Mouse (Mus musculus): Measurements from ENCODE around the gene Hexb. TPM values are rescaled to one million over a fixed set of nuclear protein-coding genes. Genes with fewer than 3 reads are reported as not detected.

Gene Hexb
- 1 to 10 TPM; 8.6 to 9.5 TPM for total RNA-seq (2021)
- long read RNA-seq, experiment 1, transcript Hexb-201 (14 exons, 1,905 nt): major isoform, 8 of 8 reads
- long read RNA-seq, experiment 1, partial matches to known transcripts: 0 of 8 reads
- long read RNA-seq, experiment 1, other reads (novel, unspliced or antisense): 0 of 8 reads
- long read RNA-seq, experiment 2, transcript Hexb-201 (14 exons, 1,905 nt): major isoform, 10 of 11 reads
- long read RNA-seq, experiment 2, partial matches to known transcripts: 1 of 11 reads
- long read RNA-seq, experiment 2, other reads (novel, unspliced or antisense): 0 of 11 reads

DNA sequence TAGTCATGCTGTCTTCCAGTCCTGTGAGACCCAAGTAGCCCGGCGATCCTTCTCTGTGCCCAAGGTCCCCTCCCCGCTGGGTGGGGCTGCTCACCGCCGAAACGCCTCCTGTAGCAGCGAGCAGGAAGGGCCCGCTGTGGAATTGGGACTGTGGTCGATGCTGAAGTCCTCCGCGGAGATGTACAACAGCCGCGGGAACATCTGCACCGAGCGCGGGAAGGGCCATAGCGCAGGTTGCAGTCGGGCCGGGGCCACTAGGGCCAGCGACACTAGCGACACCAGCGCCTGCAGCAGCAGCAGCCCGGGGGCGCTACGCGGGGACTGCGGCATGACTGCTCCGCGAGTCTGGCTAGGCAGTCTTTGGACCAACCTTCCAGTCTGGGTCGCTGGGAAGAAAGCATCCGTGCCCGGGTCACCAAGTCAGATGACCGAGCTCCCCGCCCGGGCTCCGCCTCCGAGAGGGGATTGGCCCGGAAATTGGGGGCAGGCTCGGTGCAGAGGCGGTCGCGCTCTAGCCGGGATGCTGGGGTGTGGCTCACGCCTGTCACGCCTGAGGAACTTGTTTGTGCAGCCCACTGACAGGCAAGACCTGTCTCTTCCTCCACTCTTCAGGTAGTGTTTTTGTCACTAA, at the start of gene Hexb:
TSS of gene Hexb (minus strand) at position 426 of the 631 bp plus-strand sequence.
- DNase-seq (ENCODE audit: low spot score): peak; percentile 93

DNA sequence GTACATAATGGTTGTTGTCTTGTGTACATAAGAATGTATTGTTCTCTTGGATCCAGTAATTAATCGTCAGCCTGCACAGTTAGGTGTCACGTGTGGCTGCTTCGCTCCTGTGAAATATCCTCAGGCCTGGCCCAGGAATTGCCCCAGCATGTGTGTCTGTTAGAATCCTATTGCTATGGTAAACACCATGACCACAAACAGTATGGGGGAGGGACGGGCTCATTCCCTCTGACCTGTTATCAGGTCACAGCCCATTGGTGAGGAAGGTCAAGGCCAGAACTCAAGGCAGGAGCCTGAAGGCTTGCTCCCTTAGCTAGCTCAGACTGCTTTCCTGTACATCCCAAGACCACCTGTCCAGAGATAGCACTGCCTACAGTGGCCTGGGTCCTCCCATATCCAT, 49.6 kb upstream of the Hexb start:
- no peak for DNase-seq (ENCODE audit: low spot score)

DNA sequence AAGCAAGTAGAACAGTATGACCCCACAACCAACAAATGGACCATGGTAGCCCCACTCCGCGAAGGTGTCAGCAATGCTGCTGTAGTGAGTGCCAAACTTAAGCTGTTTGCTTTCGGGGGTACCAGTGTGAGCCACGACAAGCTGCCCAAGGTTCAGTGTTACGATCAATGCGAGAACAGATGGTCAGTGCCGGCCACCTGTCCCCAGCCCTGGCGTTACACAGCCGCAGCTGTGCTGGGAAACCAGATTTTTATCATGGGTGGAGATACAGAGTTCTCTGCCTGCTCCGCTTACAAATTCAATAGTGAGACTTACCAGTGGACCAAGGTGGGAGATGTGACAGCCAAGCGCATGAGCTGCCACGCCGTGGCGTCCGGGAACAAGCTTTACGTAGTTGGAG, 48.1 kb upstream of the Hexb start:
- no peak for DNase-seq (ENCODE audit: low spot score)

DNA sequence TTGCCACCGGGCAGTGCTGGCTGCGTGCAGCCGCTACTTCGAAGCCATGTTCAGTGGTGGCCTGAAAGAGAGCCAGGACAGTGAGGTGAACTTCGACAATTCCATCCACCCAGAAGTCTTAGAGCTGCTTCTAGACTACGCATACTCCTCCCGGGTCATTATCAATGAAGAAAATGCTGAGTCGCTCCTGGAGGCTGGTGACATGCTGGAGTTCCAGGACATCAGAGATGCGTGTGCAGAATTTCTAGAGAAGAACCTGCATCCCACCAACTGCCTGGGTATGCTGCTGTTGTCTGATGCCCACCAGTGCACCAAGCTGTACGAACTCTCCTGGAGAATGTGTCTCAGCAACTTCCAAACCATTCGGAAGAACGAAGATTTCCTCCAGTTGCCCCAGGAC, 47.0 kb upstream of the Hexb start:
- no peak for DNase-seq (ENCODE audit: low spot score)

DNA sequence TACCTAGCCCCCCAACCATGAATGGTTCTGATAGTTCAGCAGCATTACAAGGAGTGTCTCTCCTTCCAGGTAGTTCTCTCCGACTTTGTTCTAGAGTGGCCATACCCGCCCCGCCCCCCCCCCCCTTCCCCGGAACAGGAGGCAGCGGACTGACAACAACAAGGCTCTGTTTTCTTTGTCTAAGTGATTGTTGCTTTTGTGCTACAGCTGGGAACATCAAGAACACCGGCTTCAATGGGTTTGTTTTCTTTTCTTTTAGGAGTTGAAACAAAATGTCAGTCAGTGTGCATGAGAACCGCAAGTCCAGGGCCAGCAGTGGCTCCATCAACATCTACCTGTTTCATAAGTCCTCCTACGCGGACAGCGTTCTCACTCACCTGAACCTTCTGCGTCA, 46.6 kb upstream of the Hexb start:
- no peak for DNase-seq (ENCODE audit: low spot score)

DNA sequence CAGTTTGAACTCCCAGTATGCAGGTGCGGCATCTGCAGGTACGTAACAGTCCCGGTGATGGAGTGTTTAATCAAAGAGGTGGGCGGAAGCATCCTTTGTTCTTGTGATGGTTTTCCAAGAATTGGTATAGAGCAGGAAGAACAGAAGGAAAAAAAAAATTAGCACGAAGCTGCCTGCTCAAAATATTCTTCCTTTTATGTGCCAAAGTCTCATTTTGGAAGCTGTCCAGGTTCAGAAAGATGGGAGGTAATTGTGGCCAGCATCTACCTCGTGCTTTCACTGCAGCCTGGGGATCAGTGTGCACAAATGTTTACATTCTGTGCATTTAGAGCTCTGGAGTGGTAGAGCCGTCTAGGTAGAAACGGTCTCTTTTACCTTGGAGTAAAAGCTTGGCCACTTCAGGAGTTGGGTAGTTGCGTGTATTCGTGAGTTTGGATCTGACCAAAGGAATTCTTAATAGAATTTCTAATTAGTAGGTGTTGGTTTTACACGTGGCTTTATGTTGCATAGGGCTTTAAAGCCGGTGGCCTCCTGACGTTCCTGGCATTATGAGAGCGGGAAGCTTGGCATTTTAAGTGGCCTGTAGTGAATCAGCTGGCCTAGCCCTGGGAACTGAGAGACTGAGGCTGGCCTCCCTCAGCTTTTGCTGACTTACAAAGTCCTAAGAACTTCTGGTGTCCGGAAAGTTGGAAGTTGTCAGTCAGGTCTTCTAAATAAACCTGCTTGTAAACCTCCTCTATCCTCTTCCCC, 46.0 kb upstream of the Hexb start:
- no peak for DNase-seq (ENCODE audit: low spot score)

GRCm38 (mm10) chr13:97242716-97243115, 44.6 kb upstream of the Hexb start:
- DNase-seq (ENCODE audit: low spot score): no peak

DNA sequence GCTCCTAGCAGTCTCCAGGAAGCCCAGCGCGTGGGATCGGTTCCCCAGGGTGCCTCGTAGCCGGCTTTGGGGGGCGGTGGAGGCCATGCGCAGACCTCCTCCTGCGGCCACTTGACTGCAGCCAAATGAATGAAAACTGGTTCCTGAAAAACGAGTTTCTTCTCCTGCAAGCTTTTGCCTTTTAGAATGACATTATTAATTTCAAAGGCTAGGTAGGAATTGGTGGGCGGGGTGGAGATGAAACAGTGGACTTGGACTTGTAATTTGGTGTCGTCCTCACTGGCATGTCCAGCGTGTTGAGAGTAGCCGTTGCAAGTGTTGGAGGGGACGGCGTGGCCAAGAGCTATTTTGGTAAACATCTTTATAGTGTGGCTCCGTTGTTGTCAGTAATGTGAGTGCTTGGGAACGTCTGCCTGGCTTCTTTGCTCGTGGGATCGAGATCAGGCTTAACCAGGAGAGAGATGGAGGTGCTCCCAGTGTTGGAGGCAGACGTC, 43.7 kb upstream of the Hexb start:
- no peak for DNase-seq (ENCODE audit: low spot score)

- DNase-seq (ENCODE audit: low spot score): peak; percentile 87
These were observed 43.0 kb upstream of the Hexb start, which contains the start of gene Enc1 for GRCm38 (mm10) chr13:97240965-97241786. Gene Enc1 (plus strand): TSS chr13:97241105.

- DNase-seq (ENCODE audit: low spot score): peak; percentile 81
These were observed 42.3 kb upstream of the Hexb start for GRCm38 (mm10) chr13:97240279-97240964.

DNA sequence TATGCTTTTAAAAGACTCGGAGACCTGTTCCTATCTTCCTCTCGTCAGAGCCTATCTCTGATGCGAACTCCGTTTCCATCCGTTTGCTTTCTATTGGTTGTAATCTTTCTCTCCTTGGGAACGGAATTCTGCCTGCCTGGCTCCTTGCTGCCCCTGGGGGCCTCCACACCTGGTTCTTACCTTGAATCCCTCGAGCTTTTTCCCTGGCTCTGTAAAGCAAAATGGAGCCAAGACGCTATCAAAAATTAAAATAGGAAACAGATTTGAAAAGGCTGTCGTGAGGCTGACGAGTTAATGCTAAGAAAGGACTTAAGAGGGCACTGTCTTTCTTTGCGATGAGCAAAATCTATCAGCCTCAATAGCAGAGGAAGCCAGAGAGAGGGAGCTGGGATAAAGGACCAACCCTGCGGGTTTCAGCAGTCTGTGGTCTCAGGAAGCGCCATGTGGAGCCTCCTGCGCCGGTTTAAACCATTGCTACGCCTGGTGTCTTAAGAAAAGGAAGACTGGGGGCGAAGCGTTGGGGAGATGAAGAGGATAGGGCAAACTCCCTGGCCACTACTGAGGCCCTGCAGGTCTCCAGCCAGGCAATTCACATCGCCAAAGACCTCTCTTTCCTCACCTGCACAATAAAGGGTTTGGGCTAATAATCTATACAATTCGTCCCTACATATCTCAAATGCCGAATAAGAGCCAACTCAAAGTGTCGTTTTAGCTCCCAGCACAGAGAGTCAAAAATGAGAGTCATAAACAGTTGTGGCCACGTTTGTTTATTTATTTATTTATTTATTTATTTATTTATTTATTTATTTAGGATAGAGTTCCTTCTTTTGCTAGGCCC, 41.4 kb upstream of the Hexb start:
- DNase-seq (ENCODE audit: low spot score): peak; percentile 48

DNA sequence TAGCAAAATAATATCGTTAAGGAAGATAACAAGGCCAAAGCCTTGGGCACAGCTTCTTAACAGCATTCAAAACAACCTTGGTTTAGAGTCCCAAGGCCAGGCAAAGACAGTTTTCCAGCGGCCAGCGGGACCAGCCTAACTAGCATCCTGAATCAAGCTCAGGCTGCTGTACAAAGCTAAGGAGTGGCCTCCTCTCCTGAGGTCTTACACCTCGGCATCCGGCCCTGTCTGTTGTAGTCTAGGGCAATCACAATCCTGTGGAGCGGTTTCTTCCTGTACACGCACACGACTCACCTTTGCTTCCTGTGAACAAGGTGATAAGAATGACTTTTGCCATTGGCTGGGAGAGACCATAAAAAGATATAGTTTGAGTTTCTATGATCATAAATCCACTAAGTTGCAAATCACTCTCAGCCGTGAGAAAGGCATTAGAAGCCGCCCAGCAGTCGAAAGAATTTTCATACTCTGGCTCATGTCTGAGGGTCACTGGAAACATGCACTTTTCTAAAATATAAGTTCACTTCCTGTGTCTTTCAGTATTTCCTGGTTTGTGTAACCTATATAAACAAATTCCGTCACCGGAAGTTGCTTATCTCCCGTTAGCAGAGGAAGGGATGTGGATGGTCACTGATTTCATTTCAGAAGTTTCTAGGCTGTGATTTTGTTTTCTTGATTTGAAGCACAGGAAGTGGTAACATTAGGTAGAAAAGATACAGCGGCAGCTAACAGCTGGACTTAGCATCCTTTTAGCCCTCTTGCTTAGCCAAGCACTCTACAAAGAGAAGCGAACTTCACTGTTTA, 40.2 kb upstream of the Hexb start:
- DNase-seq (ENCODE audit: low spot score): no peak

DNA sequence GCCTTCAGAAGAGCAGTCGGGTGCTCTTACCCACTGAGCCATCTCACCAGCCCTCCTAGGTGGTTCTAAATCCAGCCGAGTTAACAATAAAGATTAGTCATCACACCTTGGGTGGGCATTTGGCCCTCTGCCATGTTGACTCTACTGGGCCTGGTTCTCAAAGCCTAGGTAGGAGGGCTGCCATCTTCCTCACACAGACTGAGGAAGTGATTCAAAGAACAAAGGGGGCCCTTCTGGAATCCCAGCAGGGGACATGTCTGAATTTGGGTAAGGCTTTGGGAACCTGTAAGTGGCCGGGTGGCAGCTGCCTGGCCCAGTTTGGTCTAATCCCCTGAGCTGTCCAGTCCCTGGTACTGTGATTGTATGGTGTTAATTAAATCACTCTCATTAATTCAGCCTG, 39.5 kb upstream of the Hexb start:
- DNase-seq (ENCODE audit: low spot score): no peak

GRCm38 (mm10) chr13:97235911-97236310, 37.8 kb upstream of the Hexb start:
- no peak for DNase-seq (ENCODE audit: low spot score)

- peak; percentile 85 for DNase-seq (ENCODE audit: low spot score)
These were observed 36.7 kb upstream of the Hexb start for GRCm38 (mm10) chr13:97234785-97235417.

- no peak for DNase-seq (ENCODE audit: low spot score)
These were observed 34.9 kb upstream of the Hexb start for GRCm38 (mm10) chr13:97233092-97233491.

- no peak for DNase-seq (ENCODE audit: low spot score)
These were observed 31.9 kb upstream of the Hexb start for GRCm38 (mm10) chr13:97230101-97230500.

DNA sequence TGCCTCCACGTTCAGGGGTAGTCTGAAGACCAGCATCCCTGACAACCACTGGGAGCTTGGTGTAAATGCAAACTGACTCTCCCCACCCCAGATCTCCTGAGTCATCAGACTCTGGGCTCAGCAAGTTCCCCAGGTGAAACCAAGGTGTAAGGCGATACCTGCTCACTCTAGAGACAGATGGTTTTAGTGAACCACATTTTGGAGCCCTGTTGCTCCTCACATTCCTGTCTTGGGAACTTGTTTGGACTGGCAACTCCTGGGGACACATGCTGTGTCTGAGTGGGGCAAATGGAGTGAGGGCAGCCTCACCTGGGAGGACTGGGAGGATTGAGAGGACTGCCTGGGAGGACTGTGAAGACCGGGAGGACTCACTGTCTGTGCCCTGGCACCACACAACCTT, 29.6 kb upstream of the Hexb start:
- DNase-seq (ENCODE audit: low spot score): no peak

DNA sequence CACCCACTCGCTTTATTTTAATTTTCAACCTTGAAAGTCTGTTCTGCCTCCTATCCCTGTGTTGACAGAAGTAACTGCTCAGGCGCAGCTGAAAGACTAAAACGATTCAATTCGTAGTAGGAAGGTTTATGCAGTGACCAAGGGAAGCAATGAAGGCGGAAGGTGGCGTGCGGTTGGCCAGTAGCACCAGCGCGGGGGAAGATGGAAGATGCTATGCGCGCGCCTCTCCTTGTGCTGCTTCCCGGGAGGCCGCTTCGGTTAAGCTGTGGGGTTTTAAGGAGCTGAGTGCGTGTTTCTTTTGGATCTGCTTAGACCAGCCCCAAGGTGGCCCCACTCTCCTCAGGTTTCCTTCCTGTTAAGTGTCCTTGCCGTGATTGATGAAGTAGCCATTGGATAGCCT, 27.0 kb upstream of the Hexb start:
- DNase-seq (ENCODE audit: low spot score): no peak
